23 mouse cellular contexts compared by ENCODE assay signal in the genomic region with DNA sequence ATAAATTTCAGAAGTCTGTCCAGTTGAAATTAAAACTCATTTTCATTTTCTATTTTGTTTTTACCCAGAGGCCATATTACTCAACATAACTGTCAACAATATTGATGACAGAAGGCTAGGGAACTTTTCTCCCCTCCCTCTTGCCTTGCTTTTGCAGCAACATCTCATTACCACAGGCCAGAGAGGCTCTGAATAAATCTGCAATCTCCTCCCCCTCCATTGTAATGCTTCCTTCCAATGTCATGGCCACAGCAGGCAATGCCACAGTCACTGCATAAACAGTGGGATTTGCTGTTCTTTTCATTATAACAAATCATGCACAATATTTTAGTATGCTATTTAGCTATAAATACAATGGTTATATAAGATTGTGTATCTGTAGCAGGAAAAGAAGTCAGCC.
A peak's percentile ranks its signal among the peaks of the same experiment; 100 is the strongest.
DNase-seq lines count a peak whose midpoint lies in the region; ATAC-seq lines count a peak whose summit lies in the region.
"Had no signal": no experiment of that assay in that cellular context is flagged by ENCODE, and none has a peak within 500 bp of the region (broad histone marks: within the 10 kb centered on the region; RNA-seq: fewer than 3 reads in every experiment).

No protein-coding gene starts in this region.

- ATAC-seq in hindbrain, embryonic 12.5 days (ENCODE audit: low FRiP score): peak; percentile 75; the same call in 1 of the 2 replicates
- ATAC-seq: midbrain, embryonic 13.5 days had no signal

- H3K27ac ChIP-seq in hindbrain, embryonic 12.5 days: 0 out of 2 replicates have a peak overlapping the region, but pooled peaks have one; percentile 13
- H3K27ac ChIP-seq in hindbrain, embryonic 10.5 days: no peak overlapping the region
- H3K27ac ChIP-seq: left cerebral cortex, adult 2 months; liver, embryonic 13.5 days; midbrain, embryonic 13.5 days had no signal

- no peaks in the 10 kb centered on the region for H3K27me3 ChIP-seq in hindbrain, embryonic 12.5 days
- no peaks in the 10 kb centered on the region for H3K27me3 ChIP-seq in hindbrain, embryonic 10.5 days (ENCODE audit: insufficient read depth, poor library complexity, severe bottlenecking)
- H3K27me3 ChIP-seq: CH12.LX; liver, embryonic 13.5 days; midbrain, embryonic 13.5 days had no signal

- H3K4me1 ChIP-seq in hindbrain, embryonic 12.5 days: no peaks in the 10 kb centered on the region
- 0 out of 2 replicates have a peak, but pooled peaks cover 3% of the 10 kb centered on the region for H3K4me1 ChIP-seq in hindbrain, embryonic 10.5 days (replicated peaks)
- H3K4me1 ChIP-seq: liver, embryonic 13.5 days; midbrain, embryonic 13.5 days had no signal

- no peaks in the 10 kb centered on the region for H3K36me3 ChIP-seq in hindbrain, embryonic 12.5 days
- H3K36me3 ChIP-seq in hindbrain, embryonic 10.5 days: no peaks in the 10 kb centered on the region
- H3K36me3 ChIP-seq: G1E; liver, embryonic 13.5 days; midbrain, embryonic 13.5 days had no signal

- peak; percentile 5 for DNase-seq in embryo, embryonic 11 days
- DNase-seq in embryo, embryonic 9.5 days (ENCODE audit: extremely low spot score): no peak
- no peak for DNase-seq in hindbrain, embryonic 10.5 days (ENCODE audit: low spot score)
- peak; percentile 5 for DNase-seq in retina, postnatal 1 day
- DNase-seq in retina, embryonic 14.5 days (ENCODE audit: low spot score): no peak
- DNase-seq in urinary bladder, postnatal 14 days (ENCODE audit: low spot score): no peak
- DNase-seq: B cell, adult 2 months; cerebellum, adult 2 months; cerebellum, postnatal 25 days; gastrocnemius, postnatal 10 days; kidney, adult 2 months; kidney, postnatal 10 days; liver, embryonic 13.5 days; lung, adult 2 months; lung, postnatal 14 days; right cerebral cortex, postnatal 25 days; spleen, adult 18-20 months had no signal

- H3K9ac ChIP-seq in hindbrain, embryonic 12.5 days: no peak overlapping the region
- H3K9ac ChIP-seq: liver, embryonic 13.5 days; midbrain, embryonic 13.5 days had no signal

- H3K4me3 ChIP-seq in hindbrain, embryonic 12.5 days: no peak overlapping the region
- no peak overlapping the region for H3K4me3 ChIP-seq in hindbrain, embryonic 10.5 days
- H3K4me3 ChIP-seq: left cerebral cortex, adult 2 months; liver, embryonic 13.5 days; midbrain, embryonic 13.5 days had no signal

- no peak overlapping the region for H3K4me2 ChIP-seq in hindbrain, embryonic 12.5 days (replicated peaks)
- H3K4me2 ChIP-seq: heart, embryonic 11.5 days; liver, embryonic 13.5 days; midbrain, embryonic 13.5 days had no signal

- no peaks in the 10 kb centered on the region for H3K9me3 ChIP-seq in hindbrain, embryonic 12.5 days (replicated peaks)
- no peaks in the 10 kb centered on the region for H3K9me3 ChIP-seq in hindbrain, embryonic 10.5 days
- H3K9me3 ChIP-seq: G1E; liver, embryonic 13.5 days; midbrain, embryonic 13.5 days had no signal

Comparison
In these comparisons a context has a peak if more than half of its experiments do, and no peak if none do; other contexts are left out.
1. DNase-seq: peak in embryo, embryonic 11 days (single experiment) and retina, postnatal 1 day (single experiment); none in embryo, embryonic 9.5 days (single experiment), hindbrain, embryonic 10.5 days (single experiment), retina, embryonic 14.5 days (single experiment) and urinary bladder, postnatal 14 days (single experiment).